Mouse (Mus musculus): ENCODE data around the gene Dusp22. TPM values are rescaled to one million over a fixed set of nuclear protein-coding genes. Genes with fewer than 3 reads are reported as not detected.

The Dusp22 gene
- polyA plus RNA-seq, 1 experiment from 2014 or later = 22.5 TPM

GRCm38 (mm10) chr13:30688035-30688616, 28.3 kb downstream of the Dusp22 start:
- H3K27ac ChIP-seq (ENCODE audit: low read depth, low read length) = no peak overlapping the region
- WGBS = 88% methylated on average over 12 of the region's 12 CpGs
- H3K27me3 ChIP-seq (ENCODE audit: control insufficient read depth, insufficient read depth, low read length) = no peaks in the 10 kb centered on the region
- H3K4me2 ChIP-seq (replicated peaks; ENCODE audit: low read depth, low read length) = no peak overlapping the region
- H3K9me3 ChIP-seq (ENCODE audit: control insufficient read depth, low read length) = no peaks in the 10 kb centered on the region
- H3K4me1 ChIP-seq (ENCODE audit: control insufficient read depth, insufficient read depth, low read length) = no peaks in the 10 kb centered on the region
- no peak overlapping the region for H3K4me3 ChIP-seq (ENCODE audit: low read length)
- no peak for ATAC-seq (ENCODE audit: low FRiP score, low TSS enrichment)
- H3K9ac ChIP-seq (ENCODE audit: low read depth, low read length) = no peak overlapping the region
- H3K36me3 ChIP-seq (ENCODE audit: control insufficient read depth, insufficient read depth, low read length) = no peaks in the 10 kb centered on the region

GRCm38 (mm10) chr13:30689475-30689874, 29.7 kb downstream of the Dusp22 start:
- Histone ChIP-seq H3K27ac (ENCODE audit: low read depth, low read length) (no peak overlapping the region), H3K9ac (ENCODE audit: low read depth, low read length) (no peak overlapping the region), H3K36me3 (ENCODE audit: control insufficient read depth, insufficient read depth, low read length) (no peaks in the 10 kb centered on the region), H3K4me3 (ENCODE audit: low read length) (no peak overlapping the region), H3K4me1 (ENCODE audit: control insufficient read depth, insufficient read depth, low read length) (no peaks in the 10 kb centered on the region), H3K9me3 (ENCODE audit: control insufficient read depth, low read length) (no peaks in the 10 kb centered on the region), H3K27me3 (ENCODE audit: control insufficient read depth, insufficient read depth, low read length) (no peaks in the 10 kb centered on the region), H3K4me2 (replicated peaks; ENCODE audit: low read depth, low read length) (no peak overlapping the region)
- WGBS = 93% methylated on average over 5 of the region's 5 CpGs
- ATAC-seq (ENCODE audit: low FRiP score, low TSS enrichment) = no peak

GRCm38 (mm10) chr13:30691441-30692292, 31.9 kb downstream of the Dusp22 start:
- 94% methylated on average over 9 of the region's 9 CpGs for WGBS
- H3K4me2 ChIP-seq (replicated peaks; ENCODE audit: low read depth, low read length) = no peak overlapping the region
- no peak overlapping the region for H3K9ac ChIP-seq (ENCODE audit: low read depth, low read length)
- no peaks in the 10 kb centered on the region for H3K36me3 ChIP-seq (ENCODE audit: control insufficient read depth, insufficient read depth, low read length)
- no peaks in the 10 kb centered on the region for H3K4me1 ChIP-seq (ENCODE audit: control insufficient read depth, insufficient read depth, low read length)
- no peaks in the 10 kb centered on the region for H3K9me3 ChIP-seq (ENCODE audit: control insufficient read depth, low read length)
- ATAC-seq (ENCODE audit: low FRiP score, low TSS enrichment) = no peak
- H3K27ac ChIP-seq (ENCODE audit: low read depth, low read length) = no peak overlapping the region
- no peak overlapping the region for H3K4me3 ChIP-seq (ENCODE audit: low read length)
- H3K27me3 ChIP-seq (ENCODE audit: control insufficient read depth, insufficient read depth, low read length) = no peaks in the 10 kb centered on the region

GRCm38 (mm10) chr13:30692644-30693385, 33.0 kb downstream of the Dusp22 start:
- no peak for ATAC-seq (ENCODE audit: low FRiP score, low TSS enrichment)
- no peak overlapping the region for H3K27ac ChIP-seq (ENCODE audit: low read depth, low read length)
- H3K4me1 ChIP-seq (ENCODE audit: control insufficient read depth, insufficient read depth, low read length) = no peaks in the 10 kb centered on the region
- no peaks in the 10 kb centered on the region for H3K27me3 ChIP-seq (ENCODE audit: control insufficient read depth, insufficient read depth, low read length)
- no peak overlapping the region for H3K4me2 ChIP-seq (replicated peaks; ENCODE audit: low read depth, low read length)
- no peaks in the 10 kb centered on the region for H3K9me3 ChIP-seq (ENCODE audit: control insufficient read depth, low read length)
- H3K4me3 ChIP-seq (ENCODE audit: low read length) = no peak overlapping the region
- WGBS = 91% methylated on average over 7 of the region's 7 CpGs
- no peak overlapping the region for H3K9ac ChIP-seq (ENCODE audit: low read depth, low read length)
- H3K36me3 ChIP-seq (ENCODE audit: control insufficient read depth, insufficient read depth, low read length) = no peaks in the 10 kb centered on the region

- H3K36me3 ChIP-seq (ENCODE audit: control insufficient read depth, insufficient read depth, low read length) = no peaks in the 10 kb centered on the region
- 41% methylated on average over 1 of the region's 1 CpGs for WGBS
- H3K4me3 ChIP-seq (ENCODE audit: low read length) = no peak overlapping the region
- no peaks in the 10 kb centered on the region for H3K27me3 ChIP-seq (ENCODE audit: control insufficient read depth, insufficient read depth, low read length)
- H3K9ac ChIP-seq (ENCODE audit: low read depth, low read length) = no peak overlapping the region
- no peaks in the 10 kb centered on the region for H3K4me1 ChIP-seq (ENCODE audit: control insufficient read depth, insufficient read depth, low read length)
- H3K27ac ChIP-seq (ENCODE audit: low read depth, low read length) = no peak overlapping the region
- no peaks in the 10 kb centered on the region for H3K9me3 ChIP-seq (ENCODE audit: control insufficient read depth, low read length)
- H3K4me2 ChIP-seq (replicated peaks; ENCODE audit: low read depth, low read length) = no peak overlapping the region
- ATAC-seq (ENCODE audit: low FRiP score, low TSS enrichment) = no peak
Measured at GRCm38 (mm10) chr13:30695232-30695631, 35.4 kb downstream of the Dusp22 start.

GRCm38 (mm10) chr13:30695890-30696289, 36.1 kb downstream of the Dusp22 start:
- Histone ChIP-seq H3K9me3 (ENCODE audit: control insufficient read depth, low read length) (no peaks in the 10 kb centered on the region), H3K27me3 (ENCODE audit: control insufficient read depth, insufficient read depth, low read length) (no peaks in the 10 kb centered on the region), H3K27ac (ENCODE audit: low read depth, low read length) (no peak overlapping the region), H3K9ac (ENCODE audit: low read depth, low read length) (no peak overlapping the region), H3K36me3 (ENCODE audit: control insufficient read depth, insufficient read depth, low read length) (no peaks in the 10 kb centered on the region), H3K4me1 (ENCODE audit: control insufficient read depth, insufficient read depth, low read length) (no peaks in the 10 kb centered on the region), H3K4me3 (ENCODE audit: low read length) (no peak overlapping the region), H3K4me2 (replicated peaks; ENCODE audit: low read depth, low read length) (no peak overlapping the region)
- ATAC-seq (ENCODE audit: low FRiP score, low TSS enrichment) = no peak
- 83% methylated on average over 2 of the region's 2 CpGs for whole genome bisulfite sequencing

GRCm38 (mm10) chr13:30697880-30698279, 38.1 kb downstream of the Dusp22 start:
- WGBS = 91% methylated on average over 5 of the region's 5 CpGs
- no peak for ATAC-seq (ENCODE audit: low FRiP score, low TSS enrichment)
- H3K9me3 ChIP-seq (ENCODE audit: control insufficient read depth, low read length) = no peaks in the 10 kb centered on the region
- H3K4me2 ChIP-seq (replicated peaks; ENCODE audit: low read depth, low read length) = no peak overlapping the region
- no peaks in the 10 kb centered on the region for H3K27me3 ChIP-seq (ENCODE audit: control insufficient read depth, insufficient read depth, low read length)
- H3K27ac ChIP-seq (ENCODE audit: low read depth, low read length) = no peak overlapping the region
- no peaks in the 10 kb centered on the region for H3K4me1 ChIP-seq (ENCODE audit: control insufficient read depth, insufficient read depth, low read length)
- no peak overlapping the region for H3K9ac ChIP-seq (ENCODE audit: low read depth, low read length)
- no peaks in the 10 kb centered on the region for H3K36me3 ChIP-seq (ENCODE audit: control insufficient read depth, insufficient read depth, low read length)
- no peak overlapping the region for H3K4me3 ChIP-seq (ENCODE audit: low read length)

- H3K27me3 ChIP-seq (ENCODE audit: control insufficient read depth, insufficient read depth, low read length) = no peaks in the 10 kb centered on the region
- no peak overlapping the region for H3K9ac ChIP-seq (ENCODE audit: low read depth, low read length)
- no peak overlapping the region for H3K4me2 ChIP-seq (replicated peaks; ENCODE audit: low read depth, low read length)
- H3K4me3 ChIP-seq (ENCODE audit: low read length) = no peak overlapping the region
- no peaks in the 10 kb centered on the region for H3K36me3 ChIP-seq (ENCODE audit: control insufficient read depth, insufficient read depth, low read length)
- 95% methylated on average over 5 of the region's 5 CpGs for WGBS
- no peak for ATAC-seq (ENCODE audit: low FRiP score, low TSS enrichment)
- no peaks in the 10 kb centered on the region for H3K4me1 ChIP-seq (ENCODE audit: control insufficient read depth, insufficient read depth, low read length)
- no peaks in the 10 kb centered on the region for H3K9me3 ChIP-seq (ENCODE audit: control insufficient read depth, low read length)
- no peak overlapping the region for H3K27ac ChIP-seq (ENCODE audit: low read depth, low read length)
Measured at GRCm38 (mm10) chr13:30702695-30703094, 42.9 kb downstream of the Dusp22 start.

Measured in kidney, embryonic 14.5 days (tissue).